Mouse (Mus musculus) limb, embryonic 12.5 days (tissue): ENCODE results near the gene 4930572O03Rik. TPM values are rescaled to one million over a fixed set of nuclear protein-coding genes. Genes with fewer than 3 reads are reported as not detected.
A peak's percentile ranks its signal among the peaks of the same experiment; 100 is the strongest.
"Not testable (repeated sequence)": the region's sequence is repeated elsewhere in the genome, so short reads cannot be mapped to it uniquely, and the experiment has no call there.

ENCODE experiments used
- ATAC-seq: fragments of 200-750 bp; cut with Nextera tagmentation; 2 replicates; pipeline ENCODE4 v1.8.0; 2017; ENCODE audit warnings: low read depth, moderate TSS enrichment; ENCODE audit not compliant: insufficient number of reproducible peaks, insufficient read depth, low FRiP score, low TSS enrichment
- H3K27ac ChIP-seq: fragments of 300-500 bp; sonication (generic); 2 replicates; pipeline ENCODE4 v1.5.1; 2016; ENCODE audit warnings: mild to moderate bottlenecking, moderate library complexity
- H3K27me3 ChIP-seq: fragments of 300-500 bp; sonication (generic); 2 replicates; pipeline ENCODE4 v1.6.1; 2016; ENCODE audit warnings: mild to moderate bottlenecking, moderate library complexity
- H3K36me3 ChIP-seq: fragments of 300-500 bp; sonication (generic); 2 replicates; pipeline ENCODE4 v1.6.1; 2016; ENCODE audit warnings: mild to moderate bottlenecking, moderate library complexity
- H3K4me1 ChIP-seq: fragments of 300-500 bp; sonication (generic); replicated peaks from 2 replicates; pipeline ENCODE4 v1.6.1; 2016
- H3K4me2 ChIP-seq: fragments of 300-500 bp; sonication (generic); 2 replicates; pipeline ENCODE4 v1.6.1; 2016; ENCODE audit warnings: mild to moderate bottlenecking, moderate library complexity
- H3K4me3 ChIP-seq: fragments of 300-500 bp; sonication (generic); replicated peaks from 2 replicates; pipeline ENCODE4 v1.5.1; 2016; ENCODE audit warnings: mild to moderate bottlenecking
- H3K9ac ChIP-seq: fragments of 300-500 bp; sonication (generic); replicated peaks from 2 replicates; pipeline ENCODE4 v1.6.1; 2016; ENCODE audit warnings: mild to moderate bottlenecking, moderate library complexity
- H3K9me3 ChIP-seq: fragments of 300-500 bp; sonication (generic); 2 replicates; pipeline ENCODE4 v1.6.1; 2016; ENCODE audit warnings: mild to moderate bottlenecking, moderate library complexity
- WGBS: fragments of 180-500 bp; shearing (Covaris S2); methylation state at CpG from one replicate; pipeline ENCODE4 v1.1.7; 2016; 5-methylcytosine and 5-hydroxymethylcytosine counted together
- polyA plus RNA-seq: library from polyadenylated mRNA; unstranded; fragments of >200 nt; fragmentation: Nextera tagmentation; extraction: Ambion mirVana; gene quantifications from 2 replicates; pipeline ENCODE4 v1.2.1, GENCODE M21; 2016

4930572O03Rik gene
- polyA plus RNA-seq, 1 experiment from 2014 or later: not detected

DNA sequence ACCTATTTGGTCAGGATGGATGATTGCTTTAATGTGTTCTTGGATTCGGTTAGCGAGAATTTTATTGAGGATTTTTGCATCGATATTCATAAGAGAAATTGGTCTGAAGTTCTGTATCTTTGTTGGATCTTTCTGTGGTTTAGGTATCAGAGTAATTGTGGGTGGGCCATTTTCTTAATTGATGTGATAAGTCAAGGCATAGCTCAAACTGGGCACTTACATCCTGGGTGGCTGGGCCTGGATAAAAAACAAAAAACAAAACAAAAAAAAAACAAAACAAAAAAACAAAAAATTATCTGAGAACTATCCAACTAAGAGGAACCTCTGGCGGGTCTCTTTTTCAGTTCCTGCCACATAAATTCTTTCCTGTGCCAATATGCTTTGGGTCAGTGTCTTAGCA, 20.9 kb upstream of the 4930572O03Rik start:
- H3K9me3 ChIP-seq: peaks cover 29% of the 10 kb centered on the region
- 85% methylated on average over 4 of the region's 4 CpGs for WGBS
- ATAC-seq, H3K9ac ChIP-seq, H3K4me3 ChIP-seq, H3K36me3 ChIP-seq, H3K27ac ChIP-seq, H3K27me3 ChIP-seq, H3K4me1 ChIP-seq, H3K4me2 ChIP-seq: not testable (repeated sequence)

DNA sequence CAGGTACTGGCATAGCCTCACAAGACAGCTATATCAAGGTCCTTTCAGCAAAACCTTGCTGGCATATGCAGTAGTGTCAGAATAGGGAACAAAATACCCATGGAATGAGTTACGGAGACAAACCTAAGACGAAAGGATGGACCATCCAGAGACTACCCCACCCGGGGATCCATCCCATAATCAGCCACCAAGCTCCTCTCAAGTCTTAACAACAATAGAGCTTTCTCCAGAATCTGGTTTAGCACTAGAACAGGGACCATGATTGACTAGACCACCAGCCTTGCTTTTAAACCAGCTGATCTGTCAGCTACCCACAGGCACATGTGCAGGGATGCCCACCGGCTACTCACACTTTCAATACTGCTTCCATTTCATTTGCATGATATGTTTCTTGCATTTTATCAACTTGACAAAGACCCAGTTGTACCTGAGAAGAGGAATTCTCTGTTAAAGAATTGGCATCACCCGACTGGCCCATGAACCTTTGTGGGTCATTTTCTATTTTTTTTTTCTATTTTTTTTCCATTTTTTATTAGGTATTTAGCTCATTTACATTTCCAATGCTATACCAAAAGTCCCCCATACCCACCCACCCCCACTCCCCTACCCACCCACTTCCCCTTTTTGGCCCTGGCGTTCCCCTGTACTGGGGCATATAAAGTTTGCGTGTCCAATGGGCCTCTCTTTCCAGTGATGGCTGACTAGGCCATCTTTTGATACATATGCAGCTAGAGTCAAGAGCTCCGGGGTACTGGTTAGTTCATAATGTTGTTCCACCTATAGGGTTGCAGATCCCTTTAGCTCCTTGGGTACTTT, 17.8 kb upstream of the 4930572O03Rik start:
- not testable (repeated sequence) for H3K4me2 ChIP-seq, H3K4me1 ChIP-seq, H3K9ac ChIP-seq, H3K4me3 ChIP-seq, H3K27ac ChIP-seq, H3K36me3 ChIP-seq, H3K27me3 ChIP-seq
- H3K9me3 ChIP-seq: peaks cover 30% of the 10 kb centered on the region
- 93% methylated on average over 5 of the region's 8 CpGs for WGBS
- ATAC-seq: peak; percentile 79

DNA sequence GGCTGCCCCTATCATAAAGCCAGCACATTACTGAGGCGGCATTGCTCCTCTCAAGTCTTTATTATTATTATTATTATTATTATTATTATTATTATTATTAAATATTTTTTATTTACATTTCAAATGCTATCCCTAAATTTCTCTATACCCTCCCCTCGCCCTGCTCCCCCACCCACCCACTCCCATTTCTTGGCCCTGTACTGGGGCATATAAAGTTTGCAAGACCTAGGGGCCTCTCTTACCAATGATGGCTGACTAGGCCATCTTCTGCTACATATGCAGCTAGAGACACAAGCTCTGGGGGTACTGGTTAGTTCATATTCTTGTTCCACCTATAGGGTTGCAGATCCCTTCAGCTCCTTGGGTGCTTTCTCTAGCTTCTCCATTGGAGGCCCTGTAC, 17.1 kb upstream of the 4930572O03Rik start:
- 69% methylated on average over 2 of the region's 2 CpGs for WGBS
- not testable (repeated sequence) for H3K27ac ChIP-seq, ATAC-seq, H3K4me3 ChIP-seq, H3K27me3 ChIP-seq, H3K36me3 ChIP-seq, H3K9ac ChIP-seq, H3K4me2 ChIP-seq, H3K4me1 ChIP-seq
- peaks cover 26% of the 10 kb centered on the region for H3K9me3 ChIP-seq

DNA sequence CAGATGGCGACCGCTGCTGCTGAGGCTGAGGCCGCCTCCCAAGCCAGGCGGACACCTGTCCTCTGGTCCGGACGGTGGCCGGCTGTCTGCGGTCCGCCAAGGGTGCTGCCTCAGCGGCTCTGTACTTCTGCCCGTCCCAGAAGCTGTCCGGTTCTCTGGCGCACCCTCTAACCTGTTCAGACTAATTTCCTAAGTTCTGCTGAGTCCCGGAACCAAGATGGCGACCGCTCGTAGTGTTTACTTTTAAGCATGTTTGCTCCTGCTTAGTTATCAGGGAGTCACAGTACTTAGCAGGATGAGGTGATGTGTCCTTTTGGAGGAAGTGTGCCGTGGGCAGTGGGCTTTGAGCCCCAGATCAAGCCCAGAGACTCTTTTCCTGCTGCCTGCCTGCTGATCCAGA, 13.9 kb upstream of the 4930572O03Rik start:
- H3K36me3 ChIP-seq, H3K4me2 ChIP-seq, H3K9ac ChIP-seq, H3K27ac ChIP-seq, H3K4me3 ChIP-seq, H3K27me3 ChIP-seq, H3K4me1 ChIP-seq: not testable (repeated sequence)
- 87% methylated on average over 15 of the region's 18 CpGs for WGBS
- H3K9me3 ChIP-seq: peaks cover 21% of the 10 kb centered on the region
- peak; percentile 52 for ATAC-seq

DNA sequence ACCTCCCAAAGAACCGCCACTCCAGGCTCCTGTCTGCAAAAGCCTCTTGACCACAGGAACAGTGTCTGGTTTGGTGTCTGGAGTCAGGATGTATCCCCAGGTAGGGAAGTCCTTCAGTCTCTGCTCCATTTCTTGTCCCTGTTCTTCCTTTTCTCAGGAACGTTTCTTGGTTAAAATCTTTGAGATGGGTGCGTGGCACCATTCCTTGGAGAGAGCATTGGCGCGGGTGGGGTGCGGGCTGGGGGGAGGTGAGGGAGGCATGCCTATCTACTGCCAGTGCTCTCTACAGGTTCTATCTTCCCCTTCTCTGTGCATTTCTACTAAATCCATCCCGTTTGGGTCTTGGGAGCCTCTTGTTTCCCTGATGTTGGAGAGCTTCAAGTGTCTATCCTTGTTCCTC, 7.0 kb upstream of the 4930572O03Rik start:
- not testable (repeated sequence) for H3K27me3 ChIP-seq, H3K36me3 ChIP-seq, H3K4me1 ChIP-seq, H3K4me3 ChIP-seq, H3K4me2 ChIP-seq, H3K9ac ChIP-seq, ATAC-seq, H3K9me3 ChIP-seq, H3K27ac ChIP-seq
- 76% methylated on average over 7 of the region's 7 CpGs for WGBS

DNA sequence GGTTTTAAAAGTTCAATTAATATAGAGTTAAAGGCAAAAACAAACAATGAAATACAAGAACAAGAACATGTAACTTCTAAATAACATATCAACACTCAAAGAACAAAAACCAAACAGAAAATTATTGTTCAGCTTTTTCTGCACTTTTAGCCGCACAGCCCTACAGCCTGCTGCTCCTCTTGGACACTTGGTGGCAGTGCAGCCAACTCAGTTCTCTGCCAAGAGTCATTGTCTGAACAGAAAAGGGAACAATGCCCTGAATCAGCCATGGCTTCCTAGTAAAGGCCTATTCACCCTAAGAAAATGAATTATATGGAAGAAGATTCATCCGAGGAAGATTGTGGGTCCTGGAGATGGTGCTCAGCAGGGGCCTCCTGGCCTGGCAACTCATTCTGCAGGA, 4.5 kb downstream of the 4930572O03Rik start:
- H3K9ac ChIP-seq, H3K27me3 ChIP-seq, H3K4me3 ChIP-seq, ATAC-seq, H3K36me3 ChIP-seq, H3K4me1 ChIP-seq, H3K4me2 ChIP-seq, H3K9me3 ChIP-seq, H3K27ac ChIP-seq: not testable (repeated sequence)
- 72% methylated on average over 2 of the region's 2 CpGs for WGBS

DNA sequence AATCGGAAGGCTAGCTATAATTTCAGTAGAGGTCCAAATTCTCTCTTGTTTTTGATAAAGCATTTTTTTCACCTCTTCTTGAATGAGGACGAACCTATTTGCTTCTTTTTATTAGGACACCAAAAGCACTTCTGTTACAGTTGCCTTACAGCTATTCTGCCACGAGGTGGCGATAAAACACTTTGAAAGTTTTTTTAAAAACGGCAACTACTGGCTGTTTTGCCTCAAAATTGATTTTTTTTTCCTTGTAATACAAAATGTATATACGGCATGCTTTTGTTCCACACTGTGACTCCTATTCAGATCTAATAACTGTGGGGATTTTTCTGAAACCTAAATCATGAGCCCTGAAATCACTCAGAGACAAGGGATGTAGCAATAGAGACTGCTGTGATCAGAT, 11.2 kb downstream of the 4930572O03Rik start:
- not testable (repeated sequence) for H3K4me3 ChIP-seq, H3K9ac ChIP-seq, H3K27me3 ChIP-seq, H3K9me3 ChIP-seq, H3K27ac ChIP-seq, H3K36me3 ChIP-seq, H3K4me1 ChIP-seq, H3K4me2 ChIP-seq, ATAC-seq
- WGBS: 28% methylated on average over 6 of the region's 6 CpGs

DNA sequence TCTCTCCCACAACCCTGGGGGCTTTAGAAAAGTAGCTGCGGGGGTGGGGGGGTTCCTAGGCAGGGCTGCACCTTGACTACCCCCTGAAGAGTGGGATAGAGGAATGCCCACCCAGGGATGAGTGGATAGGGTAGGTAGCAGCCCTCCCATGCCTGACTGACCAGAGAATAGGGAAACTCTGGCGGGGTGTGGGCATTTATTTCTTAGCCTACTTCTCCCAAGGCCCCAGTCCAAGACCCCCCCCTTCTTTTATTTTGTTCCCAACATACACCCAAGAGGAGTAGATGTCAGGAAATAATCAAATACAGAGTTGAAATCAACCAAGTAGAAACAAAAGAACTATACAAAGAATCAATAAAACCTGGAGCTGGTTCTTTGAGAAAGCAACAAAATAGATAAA, 19.2 kb downstream of the 4930572O03Rik start:
- not testable (repeated sequence) for H3K27ac ChIP-seq, H3K4me2 ChIP-seq, H3K27me3 ChIP-seq, H3K4me3 ChIP-seq, H3K9ac ChIP-seq, H3K36me3 ChIP-seq, ATAC-seq, H3K4me1 ChIP-seq
- H3K9me3 ChIP-seq: peaks cover 16% of the 10 kb centered on the region
- WGBS: 65% methylated on average over 2 of the region's 2 CpGs

DNA sequence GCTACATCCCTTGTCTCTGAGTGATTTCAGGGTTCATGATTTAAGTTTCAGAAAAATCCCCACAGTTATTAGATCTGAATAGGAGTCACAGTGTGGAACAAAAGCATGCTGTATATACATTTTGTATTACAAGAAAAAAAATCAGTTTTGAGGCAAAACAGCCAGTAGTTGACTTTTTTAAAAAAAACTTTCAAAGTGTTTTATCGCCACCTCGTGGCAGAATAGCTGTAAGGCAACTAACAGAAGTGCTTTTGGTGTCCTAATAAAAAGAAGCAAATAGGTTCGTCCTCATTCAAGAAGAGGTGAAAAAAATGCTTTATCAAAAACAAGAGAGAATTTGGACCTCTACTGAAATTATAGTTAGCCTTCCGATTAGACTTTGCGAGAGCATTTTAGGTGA, 26.8 kb downstream of the 4930572O03Rik start:
- not testable (repeated sequence) for H3K36me3 ChIP-seq, H3K4me1 ChIP-seq, H3K9ac ChIP-seq, H3K4me3 ChIP-seq, H3K27ac ChIP-seq, H3K4me2 ChIP-seq, ATAC-seq, H3K27me3 ChIP-seq
- 30% methylated on average over 5 of the region's 5 CpGs for WGBS
- H3K9me3 ChIP-seq: peaks cover 17% of the 10 kb centered on the region

DNA sequence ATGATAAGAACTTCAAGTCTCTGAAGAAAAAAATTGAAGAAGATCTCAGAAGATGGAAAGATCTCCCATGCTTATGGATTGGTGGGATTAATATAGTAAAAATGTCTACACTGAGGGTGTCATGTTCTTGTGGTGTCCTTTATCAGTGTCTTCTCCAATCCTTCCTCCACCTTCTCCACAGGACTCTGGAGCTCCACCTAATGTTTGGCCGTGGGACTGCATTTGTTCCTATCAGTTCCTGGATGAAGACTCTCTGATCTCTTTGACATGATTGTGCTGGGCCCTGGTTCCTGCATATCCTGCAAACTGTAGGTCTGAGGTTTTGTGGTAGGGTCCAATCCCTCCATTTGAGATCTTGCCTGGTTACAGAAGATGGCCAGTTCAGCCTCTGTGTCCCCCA, 28.7 kb downstream of the 4930572O03Rik start:
- H3K9me3 ChIP-seq: 0 out of 2 replicates have a peak, but pooled peaks cover 15% of the 10 kb centered on the region
- WGBS: 24% methylated on average over 1 of the region's 1 CpGs
- H3K4me3 ChIP-seq, H3K27me3 ChIP-seq, H3K4me2 ChIP-seq, H3K36me3 ChIP-seq, H3K27ac ChIP-seq, ATAC-seq, H3K9ac ChIP-seq, H3K4me1 ChIP-seq: not testable (repeated sequence)

DNA sequence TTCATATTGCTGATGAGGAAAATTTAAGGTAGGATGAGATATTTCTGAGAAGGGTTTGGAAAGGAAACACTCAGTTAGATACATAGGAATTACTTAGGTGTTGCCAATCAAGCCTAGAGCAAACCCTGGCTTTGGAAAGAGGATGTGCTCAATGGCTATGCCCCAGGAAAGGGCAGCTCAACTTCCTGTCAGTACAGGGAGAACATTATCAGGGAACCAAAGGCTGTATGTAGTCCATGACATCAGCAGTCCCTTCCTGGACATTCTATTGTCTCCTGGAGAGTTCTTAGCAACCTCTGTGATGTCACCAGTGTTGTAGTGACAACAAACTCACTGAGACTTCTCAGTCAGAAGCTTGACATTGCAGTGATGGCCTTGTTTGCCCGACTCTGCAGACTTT, 38.1 kb downstream of the 4930572O03Rik start, which contains the start of gene Speer4d:
Speer4d (plus strand) TSS at position 301 of the 400 bp plus-strand sequence.
- not testable (repeated sequence) for H3K27ac ChIP-seq, H3K36me3 ChIP-seq, ATAC-seq, H3K4me2 ChIP-seq, H3K9ac ChIP-seq, H3K4me1 ChIP-seq, H3K4me3 ChIP-seq, H3K27me3 ChIP-seq
- H3K9me3 ChIP-seq: peaks cover 11% of the 10 kb centered on the region
- 64% methylated on average over 1 of the region's 1 CpGs for WGBS

DNA sequence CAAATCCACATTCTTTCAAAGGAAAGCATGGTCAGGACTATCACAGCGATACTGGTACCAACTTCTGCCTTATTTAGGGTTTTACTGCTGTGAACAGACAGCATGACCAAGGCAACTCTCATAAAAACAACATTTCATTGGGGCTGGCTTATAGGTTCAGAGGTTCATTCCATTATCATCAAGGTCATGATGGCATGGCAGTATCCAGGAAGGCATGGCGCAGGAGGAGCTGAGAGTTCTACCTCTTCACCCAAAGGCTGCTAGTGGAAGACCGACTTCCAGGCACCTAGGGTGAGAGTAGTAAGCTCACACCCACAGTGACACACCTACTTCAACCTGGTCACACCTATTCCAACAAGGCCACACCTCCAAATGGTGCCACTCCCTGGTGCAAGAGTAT, 40.7 kb downstream of the 4930572O03Rik start:
- ATAC-seq, H3K9ac ChIP-seq, H3K4me1 ChIP-seq, H3K36me3 ChIP-seq, H3K27ac ChIP-seq, H3K4me3 ChIP-seq, H3K4me2 ChIP-seq, H3K27me3 ChIP-seq: not testable (repeated sequence)
- H3K9me3 ChIP-seq: peaks cover 11% of the 10 kb centered on the region
- WGBS: 76% methylated on average over 3 of the region's 3 CpGs
